26 mouse cellular contexts compared by ENCODE assay signal in the genomic region with DNA sequence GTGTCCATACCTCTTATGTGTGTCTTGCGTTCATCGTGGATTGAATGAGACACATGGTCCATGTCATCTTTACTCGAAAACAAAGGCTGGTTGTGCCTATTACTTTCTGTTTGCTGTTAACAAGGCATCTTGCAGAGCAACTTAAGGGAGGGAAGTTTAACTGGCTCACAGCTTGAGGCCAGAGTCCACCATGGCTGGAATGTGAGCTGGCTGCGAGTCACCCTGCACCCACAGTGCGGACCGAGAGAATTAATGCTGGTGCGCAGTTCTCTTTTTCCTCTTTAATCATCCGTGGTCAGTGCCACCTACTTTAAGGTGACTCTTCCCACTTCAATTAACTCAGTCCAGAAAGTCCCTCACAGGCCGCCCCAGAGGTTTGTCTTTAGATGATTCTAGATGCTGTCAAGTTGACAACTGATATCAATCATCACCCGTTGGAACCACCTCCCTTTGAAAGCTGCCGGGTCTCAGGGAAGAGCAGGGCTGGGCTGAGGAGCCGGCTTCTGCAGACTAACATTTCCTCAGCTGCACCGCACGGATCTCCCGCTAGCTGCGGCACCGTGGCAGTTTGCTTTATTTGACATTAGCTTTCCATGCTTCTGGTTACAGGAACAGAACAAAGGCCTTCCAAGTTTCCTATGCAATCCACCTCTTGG. TPM values are rescaled to one million over a fixed set of nuclear protein-coding genes. Genes with fewer than 3 reads are reported as not detected.
DNase-seq lines count a peak whose midpoint lies in the region; ATAC-seq and TF ChIP-seq lines count a peak whose summit lies in the region.
"Had no signal": no experiment of that assay in that cellular context is flagged by ENCODE, and none has a peak within 500 bp of the region (broad histone marks: within the 10 kb centered on the region; RNA-seq: fewer than 3 reads in every experiment).

No protein-coding gene starts in this region.

- H3K36me3 ChIP-seq in intestine, embryonic 16.5 days (ENCODE audit: control insufficient read depth, insufficient read depth, low read length): no peaks in the 10 kb centered on the region
- H3K36me3 ChIP-seq in stomach, postnatal 0 days (ENCODE audit: control insufficient read depth, insufficient read depth, low read length): no peaks in the 10 kb centered on the region
- H3K36me3 ChIP-seq: embryonic facial prominence, embryonic 12.5 days; G1E; heart, embryonic 10.5 days; hindbrain, embryonic 12.5 days; limb, embryonic 13.5 days; liver, embryonic 13.5 days had no signal

- peak overlapping the region; percentile 13; the same call in 1 of the 2 replicates for H3K4me3 ChIP-seq in intestine, embryonic 16.5 days (ENCODE audit: low read length)
- no peak overlapping the region for H3K4me3 ChIP-seq in stomach, postnatal 0 days (ENCODE audit: low read depth, low read length)
- H3K4me3 ChIP-seq: embryonic facial prominence, embryonic 12.5 days; erythroblast, embryonic 14.5 days; heart, embryonic 10.5 days; hindbrain, embryonic 12.5 days; limb, embryonic 13.5 days; liver, embryonic 13.5 days had no signal

- no peak overlapping the region for H3K27ac ChIP-seq in intestine, embryonic 16.5 days (ENCODE audit: low read length)
- no peak overlapping the region for H3K27ac ChIP-seq in stomach, postnatal 0 days (replicated peaks)
- H3K27ac ChIP-seq: embryonic facial prominence, embryonic 12.5 days; heart, embryonic 10.5 days; hindbrain, embryonic 12.5 days; limb, embryonic 13.5 days; liver, embryonic 13.5 days had no signal

- no peak for TF ChIP-seq EP300 in stomach, postnatal 0 days (optimal IDR thresholded peaks at IDR 0.05)

- peak overlapping the region; percentile 36 for H3K4me2 ChIP-seq in intestine, embryonic 16.5 days (ENCODE audit: low read depth, low read length)
- H3K4me2 ChIP-seq in stomach, postnatal 0 days (replicated peaks; ENCODE audit: low read depth): 0 out of 2 replicates have a peak overlapping the region, but pooled peaks have one; percentile 3
- H3K4me2 ChIP-seq: embryonic facial prominence, embryonic 12.5 days; hindbrain, embryonic 12.5 days; limb, embryonic 13.5 days; liver, embryonic 13.5 days; lung, embryonic 14.5 days had no signal

- TF ChIP-seq CTCF in stomach, postnatal 0 days (IDR thresholded peaks at IDR 0.05; ENCODE audit: low read depth): no peak

- H3K27me3 ChIP-seq in intestine, embryonic 16.5 days (replicated peaks; ENCODE audit: control insufficient read depth, insufficient read depth, low read length): no peaks in the 10 kb centered on the region
- no peaks in the 10 kb centered on the region for H3K27me3 ChIP-seq in stomach, postnatal 0 days (ENCODE audit: control insufficient read depth, insufficient read depth, low read length)
- H3K27me3 ChIP-seq: embryonic facial prominence, embryonic 12.5 days; limb, embryonic 13.5 days; liver, embryonic 13.5 days had no signal

- peak; percentile 83 for ATAC-seq in intestine, embryonic 16.5 days
- peak; percentile 70 for ATAC-seq in stomach, postnatal 0 days (ENCODE audit: low FRiP score, low TSS enrichment)
- ATAC-seq: forebrain, embryonic 14.5 days; midbrain, embryonic 16.5 days had no signal

- no peak overlapping the region for H3K9ac ChIP-seq in intestine, embryonic 16.5 days (ENCODE audit: low read depth, low read length)
- no peak overlapping the region for H3K9ac ChIP-seq in stomach, postnatal 0 days (ENCODE audit: low read length)
- H3K9ac ChIP-seq: embryonic facial prominence, embryonic 12.5 days; hindbrain, embryonic 12.5 days; limb, embryonic 13.5 days; liver, embryonic 13.5 days; lung, embryonic 14.5 days had no signal

- intact Hi-C loops in heart, postnatal 25 days (cut with DNase I): no loop called here
- intact Hi-C loops in gastrocnemius, postnatal 14 days (cut with DNase I; ENCODE audit: low total_unique reads): no loop called here

- peaks cover 11% of the 10 kb centered on the region for H3K4me1 ChIP-seq in intestine, embryonic 16.5 days (ENCODE audit: control insufficient read depth, insufficient read depth, low read length)
- H3K4me1 ChIP-seq in stomach, postnatal 0 days (replicated peaks; ENCODE audit: control insufficient read depth, insufficient read depth): no peaks in the 10 kb centered on the region
- H3K4me1 ChIP-seq: embryonic facial prominence, embryonic 12.5 days; heart, embryonic 10.5 days; hindbrain, embryonic 12.5 days; liver, embryonic 13.5 days had no signal

- DNase-seq in heart, adult 11 months: peak; percentile 43
- no peak for DNase-seq in heart, postnatal 25 days (ENCODE audit: low spot score)
- peak; percentile 50 for DNase-seq in kidney, postnatal 10 days
- DNase-seq in stomach, postnatal 0 days (ENCODE audit: low spot score): peak; percentile 60
- no peak for DNase-seq in adrenal gland, adult 18-20 months (ENCODE audit: low spot score in 2 of 2)
- DNase-seq in gastrocnemius, postnatal 14 days: no peak
- no peak for DNase-seq in gastrocnemius, postnatal 4 days (ENCODE audit: low spot score in 2 of 2)
- DNase-seq: cerebellum, adult 18-20 months; gastrocnemius, postnatal 25 days; heart, postnatal 10 days; liver, embryonic 13.5 days; lung, embryonic 14.5 days; lung, postnatal 36 days; right cerebral cortex, postnatal 4 days; thymus, postnatal 36 days had no signal

- 36% methylated on average over 17 of the region's 17 CpGs for WGBS in intestine, embryonic 16.5 days
- 30% methylated on average over 17 of the region's 17 CpGs for WGBS in stomach, postnatal 0 days

- no peaks in the 10 kb centered on the region for H3K9me3 ChIP-seq in intestine, embryonic 16.5 days (ENCODE audit: control insufficient read depth, low read length)
- no peaks in the 10 kb centered on the region for H3K9me3 ChIP-seq in stomach, postnatal 0 days (ENCODE audit: control insufficient read depth, low read length)
- H3K9me3 ChIP-seq: embryonic facial prominence, embryonic 12.5 days; G1E; heart, embryonic 10.5 days; hindbrain, embryonic 12.5 days; limb, embryonic 13.5 days; liver, embryonic 13.5 days had no signal

RNA-seq across cellular contexts. Expression of gene Emp2, which starts 6.3 kb away (rescaled TPM):
- 10 to 100 TPM; 38.4 to 44.1 TPM for total RNA-seq in heart, postnatal 25 days (2021)
- polyA plus RNA-seq in intestine, embryonic 16.5 days (2015; fragmentation: Nextera tagmentation; extraction: Ambion mirVana): 18.5 and 19.3 TPM in 2 replicates
- 81.6 and 92.1 TPM in 2 replicates for polyA plus RNA-seq in stomach, postnatal 0 days (2015; fragmentation: Nextera tagmentation; extraction: Ambion mirVana)
- total RNA-seq in adrenal gland, adult 18-20 months (2021): 1 to 10 TPM; 5.5 to 8.4 TPM
- 10 to 100 TPM in 1 of 2 experiments, 1 to 10 TPM in 1; 6.4 to 10.1 TPM for total RNA-seq in gastrocnemius, postnatal 14 days (2021)
- total RNA-seq in gastrocnemius, postnatal 4 days (2021): 10 to 100 TPM; 23.4 to 29.0 TPM
- total RNA-seq: common myeloid progenitor, adult 5-6 weeks; megakaryocyte-erythroid progenitor cell, adult 5-6 weeks had no signal
- polyA plus RNA-seq: erythroblast, embryonic 14.5 days; G1E had no signal

Comparison
In these comparisons a context has a peak if more than half of its experiments do, and no peak if none do; other contexts are left out.
1. DNase-seq: peak in heart, adult 11 months (single experiment), kidney, postnatal 10 days (single experiment) and stomach, postnatal 0 days (single experiment); none in heart, postnatal 25 days (single experiment), adrenal gland, adult 18-20 months (0 of 2), gastrocnemius, postnatal 14 days (single experiment) and gastrocnemius, postnatal 4 days (0 of 2).